Mouse (Mus musculus) inflammation-experienced regulatory T-cells, adult 6 months (primary cell): ENCODE data around the gene Cmya5. TPM values are rescaled to one million over a fixed set of nuclear protein-coding genes. Genes with fewer than 3 reads are reported as not detected.
"Not testable (repeated sequence)": the region's sequence is repeated elsewhere in the genome, so short reads cannot be mapped to it uniquely, and the experiment has no call there.

Experiments
- ATAC-seq: one replicate; pipeline ENCODE4 v1.8.0; 2017
- polyA plus RNA-seq, 3 experiments: library from polyadenylated mRNA; unstranded; fragments of 100-300 nt; shearing (Covaris generic); gene quantifications; one replicate each; pipeline ENCODE4 v1.2.1; 2017

Gene Cmya5
- polyA plus RNA-seq = under 1 TPM; 0.18 to 0.74 (median 0.63) TPM

DNA sequence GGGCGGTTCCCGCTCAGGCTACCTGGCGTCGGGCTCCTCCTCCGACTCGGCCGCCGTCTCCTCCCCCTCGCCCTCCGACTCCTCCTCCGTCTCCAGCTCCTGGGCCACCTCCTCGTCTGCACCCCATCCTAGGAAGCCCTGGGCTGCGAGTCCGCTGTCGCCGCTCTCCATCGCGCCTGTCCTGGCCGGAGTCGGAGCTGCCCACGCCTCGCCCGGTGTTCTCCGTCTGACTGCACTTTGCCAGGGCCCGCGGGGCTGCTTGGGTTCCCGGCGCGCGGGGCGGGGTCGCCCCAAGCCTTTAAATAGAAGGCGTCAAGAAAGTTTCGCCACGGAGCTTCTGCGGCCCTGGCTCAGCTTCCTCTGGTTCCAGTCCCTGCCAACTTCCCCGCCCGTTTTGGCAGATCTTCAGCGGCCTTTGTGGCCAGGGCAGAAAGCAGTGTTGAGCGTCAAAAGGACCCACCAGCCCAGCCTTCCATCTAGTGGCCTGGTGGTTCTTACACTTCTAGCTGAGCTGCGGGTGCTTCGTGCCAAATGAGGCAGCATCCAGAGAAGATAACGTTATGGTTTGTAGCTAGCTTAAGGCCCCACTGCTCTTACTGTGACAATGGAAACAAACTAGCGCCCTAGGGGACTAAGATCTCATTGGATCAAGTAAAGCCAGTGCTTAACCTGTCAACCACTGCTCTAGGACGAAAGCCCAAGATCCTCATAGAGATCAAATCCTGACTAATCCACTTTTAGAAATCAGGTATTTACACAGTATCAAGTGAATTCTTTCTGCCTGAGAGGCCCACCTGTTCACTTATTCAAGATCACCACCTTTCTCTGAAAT is at the start of gene Cmya5:
Gene Cmya5, minus strand, starts transcription at position 389 of the 832 bp plus-strand sequence.
- peak; percentile 78 for ATAC-seq

DNA sequence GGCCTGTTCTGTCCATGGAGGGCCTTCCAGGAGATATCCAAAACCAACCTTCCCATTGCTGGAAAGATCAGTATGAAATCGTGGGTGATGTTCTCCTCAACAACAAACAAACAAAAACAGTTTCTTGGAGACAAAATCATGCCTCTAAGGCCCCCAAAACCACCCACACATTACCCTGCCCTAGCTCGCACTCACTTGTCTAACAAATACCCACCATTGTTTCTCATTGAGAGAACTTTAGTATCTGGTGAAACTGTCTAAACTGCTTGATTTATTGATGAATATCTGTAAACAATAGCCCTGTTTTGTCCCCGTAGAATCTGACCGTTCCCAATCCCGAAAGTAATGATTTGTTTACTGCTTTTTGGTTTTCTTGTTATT is 48.1 kb upstream of the Cmya5 start:
- no peak for ATAC-seq

DNA sequence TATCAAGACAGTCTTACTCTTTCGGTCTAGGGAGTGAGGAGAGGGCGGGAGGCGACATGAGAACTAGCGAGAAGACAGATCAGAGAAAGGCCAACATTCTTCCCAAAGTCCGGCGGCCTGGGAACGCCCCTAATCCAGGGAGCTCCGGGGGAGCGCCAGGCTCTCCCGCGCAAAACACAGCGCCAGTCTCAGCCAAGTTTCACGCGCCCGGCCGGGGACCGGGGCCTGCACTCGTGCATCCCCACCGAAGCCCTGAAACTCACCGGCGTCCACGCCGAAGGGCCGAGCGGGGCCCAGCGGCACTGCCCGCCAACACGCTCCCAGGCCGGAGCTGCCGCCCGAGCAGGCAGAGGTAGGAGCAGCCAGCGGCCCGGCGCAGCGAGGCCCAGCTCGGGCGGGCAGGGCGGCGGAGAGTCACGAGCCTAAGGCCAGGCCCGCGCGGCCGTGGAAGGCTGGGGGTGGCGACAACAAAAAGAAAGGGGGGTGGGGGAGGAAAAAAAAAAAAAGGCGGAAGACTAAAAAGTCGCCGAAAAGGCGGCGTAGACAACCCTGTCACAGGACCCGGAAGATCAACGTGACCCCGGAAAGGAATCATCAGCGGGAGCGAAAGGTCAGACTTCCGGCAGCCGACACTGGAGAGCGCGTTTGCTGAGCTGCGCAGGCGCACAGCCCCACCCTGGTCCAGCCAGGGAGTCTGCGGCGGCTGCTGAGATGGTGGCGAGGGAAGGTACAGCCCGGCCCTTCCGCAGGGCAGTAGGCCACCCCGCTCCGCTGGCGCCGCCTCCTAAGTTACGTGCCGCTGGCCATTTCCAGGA is 47.5 kb upstream of the Cmya5 start, which contains the start of gene Tent2:
Gene Tent2, minus strand, starts transcription at position 555 of the 815 bp plus-strand sequence.
- ATAC-seq = peak; percentile 97

DNA sequence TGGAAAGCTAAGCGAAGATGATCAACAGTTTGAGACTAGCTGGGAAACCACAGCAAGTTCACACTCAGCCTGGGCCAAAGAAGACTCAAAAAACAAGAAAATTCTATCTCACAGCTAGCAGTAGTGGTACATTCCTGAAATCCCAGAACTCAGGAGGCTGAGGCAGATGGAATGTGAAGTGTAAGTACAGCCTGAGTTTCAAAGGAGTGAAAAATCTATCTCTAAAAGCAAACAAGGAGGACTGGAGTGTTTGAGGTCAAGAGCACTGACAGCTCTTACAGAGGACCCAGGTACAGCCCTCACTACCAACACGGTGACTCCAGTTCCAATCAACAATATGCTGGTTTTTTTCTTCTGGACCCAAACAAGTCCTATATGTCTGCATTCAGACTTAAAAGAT is 44.9 kb upstream of the Cmya5 start:
- no peak for ATAC-seq

DNA sequence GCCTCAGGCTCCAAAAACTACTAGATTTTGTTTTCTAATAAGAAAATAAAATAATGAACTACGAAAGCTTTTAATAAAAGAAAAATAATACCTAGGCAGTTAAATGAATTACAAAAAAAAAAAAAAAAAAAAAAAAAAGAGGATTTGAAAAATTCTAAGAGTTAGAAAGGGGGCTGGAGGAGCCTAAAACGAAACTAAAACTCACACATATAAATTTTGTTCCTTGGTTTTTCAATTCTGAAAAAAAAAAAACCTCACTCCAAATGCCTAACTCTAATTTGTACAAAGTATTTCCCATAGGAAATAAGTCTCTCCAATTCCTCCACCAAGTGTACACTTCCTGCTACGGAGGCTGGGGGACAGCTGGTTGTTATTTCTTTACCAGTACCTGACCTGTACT is 44.2 kb upstream of the Cmya5 start:
- no peak for ATAC-seq

DNA sequence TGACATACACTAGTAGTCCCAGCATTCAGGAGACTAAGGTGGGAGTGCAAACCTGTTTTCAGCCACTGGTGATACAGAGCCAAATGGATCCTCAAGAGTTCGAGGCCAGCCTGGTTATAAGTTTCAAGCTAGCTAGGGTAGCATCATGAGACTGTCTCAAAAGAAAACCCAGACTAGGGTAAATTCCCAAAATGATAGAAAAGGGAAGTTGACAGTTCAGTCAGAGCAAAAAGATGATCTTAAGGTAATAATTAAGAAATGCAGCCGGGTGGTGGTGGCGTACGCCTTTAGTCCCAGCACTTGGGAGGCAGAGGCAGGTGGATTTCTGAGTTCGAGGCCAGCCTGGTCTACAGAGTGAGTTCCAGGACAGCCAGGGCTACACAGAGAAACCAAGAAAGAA is 43.3 kb upstream of the Cmya5 start:
- not testable (repeated sequence) for ATAC-seq

DNA sequence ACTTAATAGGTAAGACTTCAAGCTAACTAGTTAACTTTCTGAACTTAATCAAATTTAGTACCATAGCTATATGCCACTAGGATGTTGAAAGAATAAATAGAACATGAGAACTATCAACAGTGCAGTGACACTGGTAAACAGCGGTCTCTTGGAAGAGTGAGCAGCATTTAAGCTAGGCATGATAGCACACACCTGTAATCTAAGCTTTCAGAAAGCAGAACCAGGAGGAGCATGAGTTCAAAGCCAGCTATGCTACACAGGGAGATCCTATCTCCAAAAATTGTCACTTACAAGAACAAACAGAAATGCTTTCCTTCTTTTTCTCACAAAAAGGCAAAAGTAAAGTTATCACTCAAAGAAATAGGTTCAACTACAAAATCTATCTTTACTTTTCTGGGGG is 35.8 kb upstream of the Cmya5 start:
- no peak for ATAC-seq

DNA sequence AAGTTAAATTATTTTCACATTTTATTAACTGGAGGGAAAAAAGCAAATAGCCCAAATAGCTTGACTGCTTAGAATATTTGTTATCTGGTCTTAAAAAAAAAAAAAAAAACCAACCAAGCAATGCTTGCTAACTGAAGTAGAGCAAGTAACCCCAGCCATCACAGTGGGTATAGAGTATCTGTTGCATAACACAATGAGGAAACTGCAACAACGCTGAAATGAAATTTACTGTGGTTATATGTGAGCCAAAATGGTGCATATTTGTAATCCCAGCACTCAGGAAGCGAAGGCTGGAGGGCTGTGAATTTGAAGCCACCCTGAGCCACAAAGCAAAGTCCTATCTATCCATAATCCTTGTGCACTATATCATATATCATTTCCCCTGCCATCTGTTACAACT is 35.0 kb upstream of the Cmya5 start:
- ATAC-seq = no peak

DNA sequence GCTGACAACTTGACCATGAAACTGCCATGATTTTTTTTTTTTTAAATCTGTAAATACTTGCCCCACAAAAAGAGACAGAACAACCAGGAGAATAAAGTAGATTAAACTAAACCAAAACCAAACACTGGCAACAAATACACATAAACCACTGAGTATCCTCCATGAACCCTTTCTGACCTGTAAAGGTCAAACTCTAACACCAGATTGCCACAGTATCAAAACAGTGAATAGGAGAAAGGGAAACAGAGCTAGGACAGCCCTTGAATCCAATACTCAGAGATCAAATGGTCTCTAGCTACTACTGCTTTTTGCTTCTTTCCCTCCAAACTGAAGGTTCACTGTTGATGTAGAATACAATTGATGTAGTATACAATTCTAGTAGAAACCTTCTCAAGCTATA is 33.0 kb upstream of the Cmya5 start:
- ATAC-seq = no peak

DNA sequence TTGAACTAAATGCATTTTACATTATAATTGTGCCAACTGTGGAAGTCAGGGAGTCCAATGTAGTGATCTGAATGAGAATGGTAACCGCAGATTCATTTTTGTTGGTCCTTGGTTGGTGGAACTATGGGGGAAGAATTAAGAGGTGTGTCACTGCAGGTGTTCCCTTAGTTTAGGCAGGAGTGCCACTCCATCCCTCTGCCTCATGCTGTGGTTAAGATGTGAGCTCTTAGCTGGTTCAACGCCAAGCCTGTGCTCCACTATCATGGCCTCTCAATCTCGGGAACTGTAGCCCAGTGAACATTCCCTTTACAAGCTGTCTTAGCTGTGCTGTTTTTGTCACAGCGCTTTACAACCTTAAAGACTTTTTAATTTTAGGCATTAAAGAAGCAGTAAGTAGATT is 18.8 kb upstream of the Cmya5 start:
- no peak for ATAC-seq

DNA sequence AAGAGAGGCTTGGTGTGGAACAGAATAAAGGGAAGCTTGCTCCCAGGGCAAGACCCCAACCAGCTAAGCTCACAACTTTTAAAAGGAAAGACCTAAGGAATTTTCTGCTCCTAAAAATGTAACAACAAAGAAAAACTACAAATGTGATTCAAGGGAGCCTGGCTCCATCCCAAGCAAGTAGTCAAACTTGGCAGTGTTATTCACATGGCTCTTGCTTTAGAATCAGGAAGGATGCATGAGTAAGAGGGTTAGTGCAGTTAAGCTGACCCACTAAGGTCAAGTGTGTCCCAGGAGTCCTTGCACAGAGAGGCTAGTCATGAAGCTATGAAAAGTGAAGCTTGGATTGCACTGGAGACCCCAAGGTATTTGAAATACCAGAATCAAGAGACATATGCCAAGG is 17.9 kb upstream of the Cmya5 start:
- ATAC-seq = no peak

DNA sequence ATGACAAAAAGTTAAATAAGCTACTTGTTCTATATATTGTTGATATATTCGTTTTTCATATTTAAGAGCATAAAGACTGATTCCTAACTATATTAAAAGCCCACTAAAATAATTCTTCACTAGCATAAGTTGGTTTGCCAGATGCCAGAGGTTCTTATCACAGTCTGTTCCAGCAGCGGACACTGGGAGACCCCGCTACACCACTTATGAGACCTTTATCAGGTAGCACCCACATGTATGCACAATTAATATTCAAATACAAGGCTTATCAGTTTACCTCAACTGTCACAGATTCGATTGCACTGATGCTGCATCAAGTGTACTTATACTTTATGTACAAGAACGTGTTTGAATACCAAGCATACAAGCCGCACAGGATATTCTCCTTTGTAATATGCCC is 13.7 kb upstream of the Cmya5 start:
- no peak for ATAC-seq

DNA sequence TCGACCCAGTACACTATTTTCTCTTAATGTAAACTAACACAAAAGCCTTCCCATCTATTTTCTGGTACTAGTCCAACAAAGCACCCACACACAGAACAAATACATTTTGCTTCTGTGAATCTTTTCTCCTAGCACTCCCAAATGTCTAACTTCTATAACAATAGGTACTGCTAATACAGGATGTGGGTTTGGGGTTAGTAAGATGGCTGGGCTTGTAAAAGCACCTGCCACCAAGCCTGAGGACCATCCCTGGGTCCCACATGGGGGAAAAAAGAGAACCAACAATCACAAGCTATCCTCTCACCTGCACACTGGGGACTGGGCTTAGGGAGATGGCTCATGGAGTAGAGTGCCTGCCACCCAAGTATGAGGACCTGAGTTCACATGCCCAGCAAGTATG is 8.8 kb upstream of the Cmya5 start:
- peak; percentile 87 for ATAC-seq

DNA sequence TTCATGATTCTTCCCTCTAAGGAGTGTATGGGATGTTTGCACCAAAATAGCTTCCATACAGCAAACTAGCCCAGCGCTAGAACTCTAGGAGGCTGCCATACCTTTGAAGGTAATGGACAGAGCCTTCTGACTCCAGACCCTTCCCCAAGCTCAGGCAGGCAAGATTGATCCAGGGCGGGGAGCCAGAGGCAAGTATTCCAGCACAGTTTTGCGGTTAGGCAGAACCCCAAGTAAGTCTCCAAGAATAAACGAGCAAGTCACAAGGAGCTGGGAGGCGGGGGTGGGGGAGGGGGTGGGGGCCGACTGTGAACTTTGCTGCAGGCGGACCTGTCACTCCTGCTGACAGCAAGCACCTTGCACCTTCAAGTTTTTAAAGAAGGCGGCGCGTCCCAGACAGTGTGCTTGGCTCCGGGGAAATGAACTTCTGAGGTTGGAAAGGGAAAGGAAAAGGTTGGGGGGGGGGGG is 673 bp downstream of the Cmya5 start:
- ATAC-seq = no peak

DNA sequence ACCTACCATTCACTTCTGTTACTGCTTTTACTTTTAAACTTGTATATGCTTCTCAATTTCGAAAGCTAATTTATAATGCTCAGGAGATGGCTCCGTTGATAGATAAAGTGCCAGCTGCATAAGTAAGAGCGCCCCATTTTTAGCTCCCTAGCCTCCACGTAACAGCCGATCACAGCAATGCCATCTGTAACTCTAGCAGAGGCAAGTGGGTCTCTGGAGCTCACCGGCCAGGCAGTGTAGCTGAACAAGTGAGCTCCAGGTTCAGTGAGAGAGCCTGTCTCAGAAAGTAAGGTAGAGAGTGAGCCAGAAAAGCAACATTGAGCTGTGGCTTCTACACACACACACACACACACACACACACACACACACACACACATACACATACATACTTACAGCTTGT is 3.3 kb downstream of the Cmya5 start:
- no peak for ATAC-seq

DNA sequence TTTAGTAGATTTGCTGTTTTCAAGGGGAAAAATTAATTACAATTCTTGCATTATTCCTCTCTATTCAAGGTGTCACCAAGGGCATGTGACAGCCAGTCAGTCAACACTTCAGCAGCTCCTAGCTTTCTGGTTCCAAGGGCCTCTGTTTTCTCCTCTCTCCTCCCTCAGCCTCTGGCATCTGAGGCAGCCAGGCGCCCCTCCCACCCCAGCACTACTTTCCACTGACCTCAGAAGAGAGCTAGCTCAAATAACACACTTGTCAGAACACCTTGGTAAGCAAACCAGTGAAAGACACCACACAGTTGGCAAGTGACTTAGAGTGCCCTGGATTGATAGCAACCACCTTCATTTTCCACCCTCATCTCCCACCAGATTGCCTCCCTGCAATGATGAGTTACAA is 6.5 kb downstream of the Cmya5 start:
- ATAC-seq = no peak

DNA sequence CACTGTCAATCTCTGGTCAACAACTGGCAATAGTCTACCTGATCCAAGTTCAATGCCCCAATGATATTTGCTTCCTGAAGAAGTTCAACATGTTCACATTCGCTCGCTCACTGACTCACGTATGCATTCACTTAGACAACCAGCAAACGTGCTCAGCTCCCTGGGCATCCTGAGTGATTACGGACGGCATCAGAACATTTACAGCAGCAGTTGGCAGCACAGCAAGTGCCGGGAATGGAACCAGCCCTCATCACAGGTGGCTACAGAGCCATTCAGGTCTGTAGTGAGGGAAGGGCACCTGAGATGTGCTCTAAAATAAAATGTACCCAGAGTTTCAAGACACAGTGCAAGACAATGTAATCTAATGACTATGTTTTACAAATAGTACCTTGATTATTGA is 7.4 kb downstream of the Cmya5 start:
- no peak for ATAC-seq

DNA sequence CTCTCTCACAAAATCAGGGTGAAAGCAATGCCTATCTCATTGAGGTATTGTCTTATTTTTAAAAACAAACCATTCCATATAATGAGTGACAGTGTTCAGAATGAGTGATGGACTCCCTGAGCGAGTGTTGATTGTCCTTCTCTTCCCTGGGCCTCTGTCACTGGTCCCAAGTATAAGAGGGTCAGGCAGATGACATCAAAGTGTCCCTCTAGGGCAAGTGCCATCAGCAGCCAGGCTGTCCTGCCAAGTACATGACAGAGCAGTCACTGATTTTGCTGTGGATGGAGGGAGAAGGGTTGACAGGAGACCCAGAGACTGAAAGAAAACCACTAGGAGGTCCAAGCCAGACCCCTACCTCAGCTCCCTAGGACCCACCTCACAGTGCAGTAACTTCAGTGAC is 8.3 kb downstream of the Cmya5 start:
- no peak for ATAC-seq

DNA sequence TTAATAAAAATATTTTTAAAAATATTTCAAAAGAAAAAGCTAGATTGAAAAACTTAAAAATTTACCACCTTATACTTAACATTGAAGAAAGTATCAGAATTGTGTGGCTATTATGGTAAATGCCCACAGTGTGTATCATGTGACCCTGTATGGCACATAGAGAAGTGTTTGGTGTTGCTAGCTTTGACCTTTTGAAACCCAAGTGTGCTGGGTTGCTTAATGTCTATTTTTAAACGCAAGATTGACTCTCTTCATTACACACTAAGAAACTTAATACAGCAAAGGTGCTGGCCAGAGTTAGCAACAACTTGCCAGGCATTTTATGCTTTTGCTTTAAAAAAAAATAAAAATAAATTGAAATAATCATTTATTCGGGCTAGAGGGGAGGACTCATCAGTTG is 9.0 kb downstream of the Cmya5 start:
- no peak for ATAC-seq

DNA sequence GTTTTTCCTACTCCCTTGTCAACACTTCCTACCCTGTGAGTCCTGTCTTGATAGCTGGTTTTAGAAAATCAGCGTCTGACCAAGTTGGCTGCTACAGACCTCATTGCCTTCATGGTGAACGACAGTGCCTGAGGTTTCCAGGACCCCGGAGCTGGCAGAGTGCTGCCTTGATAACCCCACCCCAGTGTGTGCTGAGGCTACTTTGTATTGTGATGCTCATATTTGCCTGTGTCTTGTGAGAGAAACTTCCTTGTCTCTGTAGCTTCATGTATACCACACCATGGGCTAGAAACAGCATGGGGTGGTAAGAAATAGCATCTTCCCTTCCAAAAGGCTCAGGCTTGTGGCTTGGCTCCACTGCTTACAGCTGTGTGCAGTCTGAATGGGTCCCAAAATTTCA is 13.8 kb downstream of the Cmya5 start:
- no peak for ATAC-seq

DNA sequence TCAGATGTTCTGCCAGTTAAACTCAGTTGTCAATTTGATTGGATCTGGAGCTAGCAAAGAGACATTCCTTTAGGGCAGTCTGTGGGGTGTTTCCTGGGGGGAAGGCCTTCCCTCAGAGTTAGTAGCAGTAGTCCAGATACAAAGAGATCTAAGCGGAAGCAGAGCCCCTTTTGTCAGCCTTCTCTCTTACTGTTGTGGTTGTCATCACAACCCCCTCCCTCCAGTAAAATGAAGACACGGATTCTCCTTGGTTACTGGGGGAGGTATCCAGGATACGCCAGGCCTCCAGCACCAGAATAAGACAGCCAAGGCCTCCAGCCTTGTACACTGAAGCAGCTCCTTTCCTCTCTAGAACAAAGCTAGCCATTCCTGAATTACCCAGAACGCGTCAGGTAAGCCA is 15.6 kb downstream of the Cmya5 start:
- no peak for ATAC-seq

DNA sequence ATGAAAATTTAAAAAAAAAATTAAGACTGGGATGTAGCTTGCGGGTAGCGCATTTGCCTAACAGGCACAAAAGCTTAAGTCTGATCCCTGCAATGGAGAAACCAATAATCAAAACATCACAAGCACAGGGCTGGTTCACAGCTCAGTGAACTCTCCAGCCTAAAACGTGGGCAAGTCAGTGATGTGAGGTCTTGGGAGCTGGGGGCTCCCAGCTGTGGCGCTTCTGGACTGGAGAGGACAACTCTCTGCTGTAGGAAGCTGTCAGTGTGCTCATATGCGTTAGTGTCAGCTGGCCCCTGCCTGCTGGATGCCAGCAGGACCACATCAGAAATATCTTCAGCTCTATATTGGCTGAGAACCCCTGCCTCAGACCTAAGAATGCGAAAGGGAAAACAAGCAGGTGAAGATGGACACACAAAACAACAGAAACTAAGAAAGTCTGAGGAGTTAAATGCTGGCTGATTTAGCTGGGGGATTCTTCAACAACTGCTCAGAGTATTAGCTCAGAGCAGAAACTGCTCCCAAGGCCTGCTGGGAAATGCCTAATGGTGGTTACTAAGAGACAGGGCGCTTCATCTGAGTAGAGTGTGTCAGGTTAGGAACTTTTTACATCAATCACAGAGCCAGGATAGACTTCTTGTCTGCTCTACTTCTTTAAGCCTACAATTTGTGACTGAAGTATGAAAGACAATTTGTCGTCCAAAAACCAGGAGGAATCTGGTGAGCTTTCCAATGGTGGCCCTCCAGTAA is 16.2 kb downstream of the Cmya5 start:
- no peak for ATAC-seq

DNA sequence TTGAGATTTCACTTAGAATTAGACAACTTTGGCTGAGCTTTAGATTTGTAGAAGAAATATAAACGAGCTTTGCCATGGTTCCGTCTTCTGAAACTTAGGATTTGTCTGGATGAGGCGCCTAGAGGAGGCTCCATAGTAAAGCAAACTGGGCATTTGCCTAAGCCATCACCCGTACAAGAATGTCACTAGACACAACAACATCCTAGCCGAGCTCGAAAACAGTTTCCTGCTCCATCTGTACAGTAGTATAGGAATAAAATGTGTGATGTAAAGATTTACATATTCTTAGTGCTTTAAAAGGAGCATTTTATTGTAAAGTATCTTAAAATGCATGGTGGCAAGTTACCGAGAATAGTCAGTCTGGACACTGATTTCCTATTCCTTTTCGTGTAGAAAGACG is 22.2 kb downstream of the Cmya5 start:
- no peak for ATAC-seq
